Comparison of ENCODE assay signal across 8 mouse cellular contexts in genomic region chr7:75134710-75135617, GRCm38 (mm10).
DNase-seq lines count a peak whose midpoint lies in the region; ATAC-seq lines count a peak whose summit lies in the region.

No protein-coding gene starts in this region.

- no peak overlapping the region for H3K9ac ChIP-seq in lung, embryonic 16.5 days (ENCODE audit: low read length)

- H3K9me3 ChIP-seq in lung, embryonic 16.5 days (ENCODE audit: control insufficient read depth, low read length): no peaks in the 10 kb centered on the region

- ATAC-seq in lung, embryonic 16.5 days (ENCODE audit: low read depth): peak; percentile 60
- ATAC-seq in neutrophil, adult 5-6 weeks (ENCODE audit: extremely low read depth, insufficient number of reproducible peaks, low FRiP score, poor library complexity, severe bottlenecking): 0 out of 2 replicates have a peak, but pooled peaks have one; percentile 19

- no peaks in the 10 kb centered on the region for H3K4me1 ChIP-seq in lung, embryonic 16.5 days (replicated peaks; ENCODE audit: control insufficient read depth, insufficient read depth, low read length)

- no peak overlapping the region for H3K27ac ChIP-seq in lung, embryonic 16.5 days (ENCODE audit: low read length)

- H3K36me3 ChIP-seq in lung, embryonic 16.5 days (ENCODE audit: control insufficient read depth, insufficient read depth, low read length): no peaks in the 10 kb centered on the region

- H3K4me2 ChIP-seq in lung, embryonic 16.5 days (ENCODE audit: low read depth, low read length): no peak overlapping the region

- peak; percentile 29 for DNase-seq in ovary, postnatal 14 days (ENCODE audit: low spot score)
- DNase-seq in ovary, postnatal 36 days (ENCODE audit: low spot score): no peak
- DNase-seq in ZHBTc4 (ENCODE audit: low read depth, low spot score): peak; percentile 65
- peak; percentile 70 to 76 for DNase-seq in cerebellum, postnatal 14 days
- DNase-seq in heart, postnatal 4 days: peak; percentile 35
- no peak for DNase-seq in spleen, adult 12 weeks (ENCODE audit: low spot score)

- WGBS in lung, embryonic 16.5 days: 20% methylated on average over 15 of the region's 15 CpGs

- H3K27me3 ChIP-seq in lung, embryonic 16.5 days (ENCODE audit: control insufficient read depth, insufficient read depth, low read depth, low read length): no peaks in the 10 kb centered on the region

- H3K4me3 ChIP-seq in lung, embryonic 16.5 days (ENCODE audit: low read length): no peak overlapping the region

Comparison
In these comparisons a context has a peak if more than half of its experiments do, and no peak if none do; other contexts are left out.
1. DNase-seq: peak in ovary, postnatal 14 days (single experiment), ZHBTc4 (single experiment), cerebellum, postnatal 14 days (2 of 2) and heart, postnatal 4 days (single experiment); none in ovary, postnatal 36 days (single experiment) and spleen, adult 12 weeks (single experiment).